Mouse (Mus musculus) erythroblast, adult 5-6 weeks (primary cell): ENCODE results near the gene Olfr522. TPM values are rescaled to one million over a fixed set of nuclear protein-coding genes. Genes with fewer than 3 reads are reported as not detected.
A peak's percentile ranks its signal among the peaks of the same experiment; 100 is the strongest.

ENCODE experiments used
- ATAC-seq: replicated peaks from 2 replicates; pipeline ENCODE4 v1.8.0; 2016; ENCODE audit warnings: moderate number of reproducible peaks, mild to moderate bottlenecking, moderate TSS enrichment, inconsistent platforms; ENCODE audit not compliant: poor library complexity, low FRiP score, severe bottlenecking
- total RNA-seq, 2 experiments: library from RNA; stranded (forward) in 1 of 2; stranded (reverse) in 1 of 2; fragments of 150-400 nt in 1 of 2; fragments of 200-764, 138-1000 nt in 1 of 2; gene quantifications; 2 replicates each; pipeline versions ENCODE4 v1.2.3 to v1.2.4; 2015 to 2017; ENCODE audit warnings: low replicate concordance in 2 of 2

Gene Olfr522
- not detected in 2 replicates for total RNA-seq (2015; ENCODE audit: low replicate concordance)
- total RNA-seq (2017; ENCODE audit: low replicate concordance), result not detected in 2 replicates

DNA sequence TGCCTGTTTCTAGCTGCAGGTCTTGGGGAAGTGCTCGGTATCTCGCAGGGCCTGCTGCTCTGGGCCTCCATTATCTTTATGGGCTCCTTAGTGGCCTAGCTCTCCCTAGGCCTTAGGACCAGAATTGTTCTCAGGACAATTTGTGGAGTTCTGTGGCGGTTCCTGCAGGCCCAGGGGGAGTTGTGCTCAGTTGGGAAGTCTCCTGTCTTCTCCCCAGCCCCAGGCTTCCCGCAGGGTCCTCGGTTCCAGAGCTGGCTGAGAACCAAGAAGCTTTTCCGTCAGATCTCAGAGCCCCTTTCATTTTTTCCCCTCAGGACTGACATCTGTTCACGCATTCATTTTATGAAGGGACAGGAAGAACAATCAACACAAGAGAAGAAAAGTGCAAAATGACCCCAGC, at the start of gene Olfr522:
Olfr522 (minus strand) TSS at position 101 of the 400 bp plus-strand sequence.
- no peak for ATAC-seq

DNA sequence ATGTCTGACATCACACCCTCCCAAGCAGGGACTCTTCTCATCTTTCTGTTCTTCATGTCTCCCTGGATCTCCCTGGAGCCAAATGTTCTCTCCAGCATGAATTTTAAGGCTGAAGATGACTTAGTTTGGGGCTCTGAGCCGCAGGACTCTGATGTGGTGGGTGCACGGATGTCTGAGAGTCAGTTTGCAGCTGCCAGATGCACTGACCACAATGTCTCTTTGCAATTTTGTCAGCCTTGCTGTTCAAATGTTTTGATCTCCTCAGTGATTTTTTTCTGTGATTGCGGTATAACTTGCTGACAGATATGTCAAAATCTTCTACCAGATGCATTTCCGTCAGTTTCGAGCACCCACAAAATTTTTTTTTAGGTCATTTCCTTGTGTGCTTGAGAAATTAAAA, 49.3 kb upstream of the Olfr522 start:
- ATAC-seq, result no peak

GRCm38 (mm10) chr7:140208677-140209076, 44.1 kb upstream of the Olfr522 start:
- no peak for ATAC-seq

- ATAC-seq, result no peak
Observed at GRCm38 (mm10) chr7:140208153-140208552, 43.6 kb upstream of the Olfr522 start.

GRCm38 (mm10) chr7:140206904-140207303, 42.3 kb upstream of the Olfr522 start:
- no peak for ATAC-seq

- ATAC-seq, result no peak
Observed at GRCm38 (mm10) chr7:140205864-140206263, 41.3 kb upstream of the Olfr522 start, which contains the start of gene Olfr524. Olfr524 (minus strand) TSS chr7:140205964.

DNA sequence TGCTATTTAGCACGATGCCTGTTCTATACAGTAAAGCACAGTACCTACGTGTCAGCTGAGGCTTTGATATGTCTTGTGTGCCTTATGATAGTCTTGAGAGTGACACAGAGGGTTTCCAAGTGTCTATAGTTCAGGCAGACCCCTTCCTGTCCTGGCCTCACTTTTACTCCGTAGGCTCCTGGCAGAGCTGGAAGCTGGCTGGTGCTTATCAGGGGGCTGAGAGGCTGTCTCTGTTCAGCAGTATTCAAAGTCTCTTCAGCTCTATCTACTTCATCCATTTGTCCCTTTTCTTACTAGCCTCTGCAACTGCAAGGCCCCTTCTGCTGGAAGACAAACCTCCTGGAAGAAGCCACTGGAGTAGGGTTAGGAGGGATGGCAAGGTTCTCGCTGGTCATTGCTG, 36.5 kb upstream of the Olfr522 start:
- ATAC-seq, result no peak

DNA sequence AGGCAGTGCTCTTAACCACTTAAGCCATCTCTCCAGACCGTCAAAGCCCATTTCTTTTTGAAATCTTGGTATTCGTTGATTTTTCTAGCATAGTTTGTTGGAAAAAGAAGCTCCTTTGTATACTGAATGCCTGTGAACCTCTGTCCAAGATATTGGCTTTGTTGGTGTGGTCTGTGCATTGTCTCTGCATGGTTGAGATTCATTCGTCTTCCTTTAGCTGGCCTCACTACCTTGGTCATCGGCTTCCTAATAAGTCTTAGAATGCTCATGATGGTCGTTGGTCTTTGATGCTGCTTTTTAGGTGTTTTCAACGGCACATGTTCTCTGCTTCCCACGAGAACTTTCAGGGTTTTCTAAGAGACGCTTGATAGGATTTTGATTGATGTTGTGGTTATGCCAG, 31.4 kb upstream of the Olfr522 start:
- no peak for ATAC-seq

DNA sequence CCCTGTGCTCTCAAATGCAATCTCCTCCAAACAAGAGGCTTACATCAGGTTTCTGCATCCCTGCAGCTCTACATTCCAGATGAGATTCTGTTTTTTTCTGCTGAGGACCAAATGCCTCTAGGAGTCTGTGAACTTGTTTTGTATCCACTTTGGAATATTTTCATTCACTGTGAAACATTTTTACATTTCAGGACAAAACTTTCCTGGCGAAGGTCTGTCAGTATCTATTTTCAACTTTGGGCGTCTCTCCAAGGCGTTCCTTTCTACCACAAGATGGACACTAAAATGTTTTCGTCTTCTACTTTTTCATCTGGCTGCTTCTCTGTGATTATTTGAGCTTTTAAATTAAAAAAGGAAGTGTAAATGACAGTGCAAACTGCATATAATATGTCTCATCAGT, 29.5 kb upstream of the Olfr522 start:
- no peak for ATAC-seq

DNA sequence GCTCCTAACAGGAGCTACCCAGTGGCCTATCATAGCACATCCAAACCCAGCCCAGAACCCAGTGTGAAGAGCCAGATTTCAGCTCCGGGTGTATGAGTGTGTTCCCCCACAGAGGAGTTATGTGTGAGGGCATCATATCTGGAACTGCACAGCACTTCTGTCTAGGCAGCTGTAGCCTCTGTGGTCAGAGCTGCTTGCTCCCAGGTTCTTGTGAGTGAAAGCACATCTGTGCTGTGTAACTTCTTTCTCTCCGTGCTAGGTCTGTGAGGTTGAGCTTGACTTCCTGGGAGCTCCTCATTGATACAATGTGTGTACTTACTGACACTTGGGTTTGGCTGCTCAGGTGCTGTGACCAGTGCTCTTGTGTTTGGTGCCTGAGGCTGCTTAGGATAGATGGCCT, 28.3 kb upstream of the Olfr522 start:
- no peak for ATAC-seq

DNA sequence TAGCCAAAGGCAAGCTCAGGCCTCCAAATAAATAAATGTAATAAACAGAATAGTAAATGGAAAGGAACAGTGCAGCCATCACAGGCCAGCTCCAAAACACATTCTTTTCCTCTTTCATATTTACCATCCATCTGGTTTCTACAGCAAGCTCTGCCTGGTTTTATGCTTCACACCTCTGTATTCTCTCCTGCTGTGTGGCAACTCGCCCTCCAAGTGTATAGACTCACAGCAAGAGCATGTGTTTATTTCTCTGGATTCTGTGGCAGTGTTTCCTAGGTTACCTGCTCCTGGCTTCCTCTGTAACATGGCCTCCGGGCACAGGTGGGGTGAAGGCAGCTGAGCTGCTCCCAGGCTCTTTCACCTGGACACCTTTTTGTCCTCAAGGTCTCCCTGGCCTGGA, 27.9 kb upstream of the Olfr522 start:
- no peak for ATAC-seq

DNA sequence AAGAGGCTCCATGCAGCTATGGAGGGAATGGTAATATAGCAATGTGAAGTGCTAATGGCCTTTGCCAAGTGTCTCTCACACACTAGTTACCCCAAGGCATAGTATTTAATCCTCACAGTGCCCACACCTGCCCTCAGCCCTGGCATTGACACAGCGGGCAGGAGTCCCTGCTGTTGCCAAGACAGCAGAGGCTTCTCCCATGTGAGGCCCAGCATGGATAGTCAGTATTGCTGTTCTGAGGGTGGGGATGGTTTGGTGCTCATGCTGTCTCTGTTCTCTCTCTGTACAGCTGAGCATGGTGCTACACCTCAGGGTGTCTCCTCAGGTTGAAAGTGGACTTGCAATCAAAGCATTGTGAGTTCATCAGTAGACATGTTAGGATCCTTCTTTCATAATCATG, 25.9 kb upstream of the Olfr522 start:
- ATAC-seq, result no peak

GRCm38 (mm10) chr7:140188391-140189328, 24.1 kb upstream of the Olfr522 start:
- ATAC-seq, result peak; percentile 59

- no peak for ATAC-seq
Observed at GRCm38 (mm10) chr7:140187721-140188390, 23.3 kb upstream of the Olfr522 start.

- no peak for ATAC-seq
Observed at GRCm38 (mm10) chr7:140186646-140187620, 22.4 kb upstream of the Olfr522 start.

DNA sequence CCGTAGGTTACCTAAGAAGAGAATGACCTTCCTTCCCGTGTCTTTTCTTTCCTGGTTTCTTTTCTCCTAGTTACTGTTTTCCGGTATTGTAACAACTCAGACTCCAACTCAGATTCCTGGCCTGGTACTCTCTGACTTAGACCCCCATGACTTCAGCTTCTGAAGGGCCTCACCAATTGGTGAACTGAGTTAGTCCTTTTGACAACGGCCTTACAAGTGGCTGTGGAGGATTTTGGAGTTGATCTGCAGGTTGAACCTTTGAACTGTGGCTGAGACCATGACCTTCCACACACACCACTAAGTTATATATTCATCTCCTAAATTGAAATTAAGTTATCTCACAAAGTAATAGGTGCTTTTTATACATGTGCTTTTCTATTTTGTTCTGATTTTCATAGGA, 19.6 kb upstream of the Olfr522 start:
- no peak for ATAC-seq

DNA sequence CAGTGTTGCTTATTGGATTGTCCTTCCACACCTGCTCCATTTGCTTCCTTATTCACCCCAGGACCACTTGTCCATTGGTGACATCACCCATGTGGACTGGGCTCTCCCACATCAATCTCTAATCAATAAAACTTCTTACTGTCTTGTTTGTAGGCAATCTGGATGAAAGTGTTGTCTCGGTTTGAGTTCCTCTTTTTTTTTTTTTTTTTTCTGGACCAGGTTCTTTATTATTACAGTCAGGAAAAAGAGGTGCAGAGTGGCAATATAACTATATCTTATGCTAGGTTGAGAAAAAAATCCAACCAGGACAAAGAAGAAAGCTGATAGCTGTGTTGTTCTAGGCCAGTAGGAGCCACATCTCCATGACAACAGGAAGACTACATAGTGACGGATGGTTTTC, 16.1 kb upstream of the Olfr522 start:
- no peak for ATAC-seq

GRCm38 (mm10) chr7:140179176-140179575, 14.6 kb upstream of the Olfr522 start:
- no peak for ATAC-seq

DNA sequence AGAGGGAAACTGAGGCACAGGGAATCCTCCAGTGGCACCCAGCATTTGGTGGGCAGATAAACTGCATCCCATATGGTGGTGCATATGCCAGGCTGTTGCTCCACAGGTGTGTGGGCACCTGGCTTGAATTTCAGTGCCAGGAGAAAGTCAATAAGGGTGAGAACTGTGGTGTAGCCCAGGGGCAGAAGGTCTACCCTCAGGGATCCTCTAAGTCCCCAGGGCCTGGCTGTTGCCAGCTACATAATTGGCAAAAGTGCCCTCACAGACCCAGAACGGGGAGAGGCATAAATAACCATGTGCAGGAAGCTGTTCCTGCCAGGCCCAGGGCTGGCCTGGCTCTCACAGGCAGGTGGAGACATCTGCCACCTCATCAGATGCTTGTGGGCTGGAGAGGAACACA, 8.4 kb upstream of the Olfr522 start, which contains the start of gene Olfr523:
Olfr523 (plus strand) TSS at position 282 of the 400 bp plus-strand sequence.
- no peak for ATAC-seq

DNA sequence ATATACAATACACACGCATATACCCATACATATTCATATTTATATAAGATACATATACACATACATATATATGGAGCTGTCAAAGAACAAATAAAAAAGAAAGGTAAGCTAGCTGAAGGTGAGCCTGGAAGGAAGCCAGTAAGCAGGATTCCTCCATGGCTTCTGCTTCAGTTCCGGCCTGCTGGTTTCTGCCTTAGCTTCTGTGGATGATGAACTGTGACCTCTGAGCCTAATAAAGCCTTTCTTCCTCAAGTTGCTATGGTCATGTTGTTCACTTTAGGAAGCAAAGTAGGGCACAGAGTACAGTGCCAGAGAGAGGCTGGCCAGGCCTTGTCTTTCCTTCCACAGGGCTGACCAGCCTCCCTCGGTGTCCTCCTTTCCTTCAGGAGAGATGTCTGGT, 6.3 kb upstream of the Olfr522 start:
- no peak for ATAC-seq
